Mouse (Mus musculus): ENCODE data around the gene Kcnn4.

GRCm38 (mm10) chr7:24326273-24327135 lies 43.6 kb upstream of the Kcnn4 start:
- TF ChIP-seq CTCF (IDR thresholded peaks at IDR 0.05; ENCODE audit: control insufficient read depth, insufficient read depth, insufficient read length) = no peak
- TF ChIP-seq MYOG (IDR thresholded peaks at IDR 0.05; ENCODE audit: control insufficient read depth, extremely low read depth, insufficient read length) = no peak
- TF ChIP-seq USF1 (IDR thresholded peaks at IDR 0.05; ENCODE audit: low read depth) = no peak
- TF ChIP-seq FOSL1 (IDR thresholded peaks at IDR 0.05; ENCODE audit: insufficient read depth, low read length, poor library complexity, severe bottlenecking) = no peak
- no peak for TF ChIP-seq MYOD1 (IDR thresholded peaks at IDR 0.05; ENCODE audit: control insufficient read depth, insufficient read length, low read depth)
- TF ChIP-seq CEBPB (IDR thresholded peaks at IDR 0.05; ENCODE audit: low read depth) = no peak

Data from C2C12 (cell line).